8 mouse cellular contexts compared by ENCODE assay signal in genomic region chr11:6417490-6417889, GRCm38 (mm10). TPM values are rescaled to one million over a fixed set of nuclear protein-coding genes. Genes with fewer than 3 reads are reported as not detected.
DNase-seq lines count a peak whose midpoint lies in the region; ATAC-seq and TF ChIP-seq lines count a peak whose summit lies in the region.

No protein-coding gene starts in this region.

- no peak for ATAC-seq in kidney, embryonic 16.5 days (ENCODE audit: low FRiP score, low TSS enrichment)
- ATAC-seq in embryonic facial prominence, embryonic 12.5 days (ENCODE audit: insufficient number of reproducible peaks, insufficient read depth, low FRiP score, low TSS enrichment), result no peak
- ATAC-seq in intestine, embryonic 15.5 days, result no peak
- no peak for ATAC-seq in midbrain, postnatal 0 days (ENCODE audit: low FRiP score)

- peak overlapping the region; percentile 96 for H3K4me2 ChIP-seq in kidney, embryonic 16.5 days (replicated peaks; ENCODE audit: low read depth, low read length)
- H3K4me2 ChIP-seq in embryonic facial prominence, embryonic 12.5 days (replicated peaks), result peak overlapping the region; percentile 94
- peak overlapping the region; percentile 89 for H3K4me2 ChIP-seq in intestine, embryonic 15.5 days (replicated peaks)
- H3K4me2 ChIP-seq in midbrain, postnatal 0 days (ENCODE audit: low read depth, low read length, poor library complexity, severe bottlenecking), result peak overlapping the region; percentile 71

- H3K9ac ChIP-seq in kidney, embryonic 16.5 days (replicated peaks; ENCODE audit: low read length), result peak overlapping the region; percentile 18; the same call in 1 of the 2 replicates
- H3K9ac ChIP-seq in embryonic facial prominence, embryonic 12.5 days, result peak overlapping the region; percentile 96
- H3K9ac ChIP-seq in intestine, embryonic 15.5 days, result peak overlapping the region; percentile 96
- H3K9ac ChIP-seq in midbrain, postnatal 0 days (replicated peaks; ENCODE audit: low read length, poor library complexity, severe bottlenecking), result no peak overlapping the region

- DNase-seq in kidney, adult 18-20 months, result no peak
- DNase-seq in midbrain, postnatal 0 days (ENCODE audit: low spot score), result no peak
- no peak for DNase-seq in cerebellum, adult 2 months
- DNase-seq in urinary bladder, postnatal 10 days (ENCODE audit: low spot score), result no peak
- no peak for DNase-seq in kidney, postnatal 14 days

- no peak for TF ChIP-seq CTCF in midbrain, postnatal 0 days (IDR thresholded peaks at IDR 0.05)
- no peak for TF ChIP-seq CTCF in cerebellum, adult 2 months (IDR thresholded peaks at IDR 0.05; ENCODE audit: borderline replicate concordance, insufficient read depth, low read depth, low read length)

- H3K36me3 ChIP-seq in kidney, embryonic 16.5 days (ENCODE audit: insufficient read depth, low read length), result peaks cover 25% of the 10 kb centered on the region
- H3K36me3 ChIP-seq in embryonic facial prominence, embryonic 12.5 days, result peaks cover 28% of the 10 kb centered on the region
- peaks cover 14% of the 10 kb centered on the region for H3K36me3 ChIP-seq in intestine, embryonic 15.5 days
- peaks cover 19% of the 10 kb centered on the region for H3K36me3 ChIP-seq in midbrain, postnatal 0 days (ENCODE audit: insufficient read depth, low read length)

- peak overlapping the region; percentile 100 for H3K4me3 ChIP-seq in kidney, embryonic 16.5 days (ENCODE audit: low read length)
- H3K4me3 ChIP-seq in embryonic facial prominence, embryonic 12.5 days, result peak overlapping the region; percentile 76
- H3K4me3 ChIP-seq in intestine, embryonic 15.5 days (replicated peaks), result peak overlapping the region; percentile 89
- peak overlapping the region; percentile 91 for H3K4me3 ChIP-seq in midbrain, postnatal 0 days (ENCODE audit: low read depth, low read length)
- H3K4me3 ChIP-seq in cerebellum, adult 2 months (replicated peaks; ENCODE audit: insufficient read depth, low read depth, low read length), result no peak overlapping the region

- H3K27me3 ChIP-seq in kidney, embryonic 16.5 days (ENCODE audit: insufficient read depth, low read length), result no peaks in the 10 kb centered on the region
- H3K27me3 ChIP-seq in embryonic facial prominence, embryonic 12.5 days, result no peaks in the 10 kb centered on the region
- H3K27me3 ChIP-seq in intestine, embryonic 15.5 days (replicated peaks), result no peaks in the 10 kb centered on the region
- no peaks in the 10 kb centered on the region for H3K27me3 ChIP-seq in midbrain, postnatal 0 days (ENCODE audit: insufficient read depth, low read length)
- no peaks in the 10 kb centered on the region for H3K27me3 ChIP-seq in cerebellum, adult 2 months (ENCODE audit: control insufficient read depth, insufficient read depth, low read length)

- TF ChIP-seq POLR2A in cerebellum, adult 2 months (IDR thresholded peaks at IDR 0.05; ENCODE audit: borderline replicate concordance, insufficient read depth, low read length), result no peak

- H3K4me1 ChIP-seq in kidney, embryonic 16.5 days (ENCODE audit: insufficient read depth, low read length), result peaks cover 22% of the 10 kb centered on the region
- peaks cover 21% of the 10 kb centered on the region for H3K4me1 ChIP-seq in embryonic facial prominence, embryonic 12.5 days
- H3K4me1 ChIP-seq in intestine, embryonic 15.5 days (replicated peaks), result peaks cover 10% of the 10 kb centered on the region; the same call in 1 of the 2 replicates
- peaks cover 13% of the 10 kb centered on the region for H3K4me1 ChIP-seq in midbrain, postnatal 0 days (ENCODE audit: insufficient read depth, low read length)
- peaks cover 5% of the 10 kb centered on the region; the same call in 1 of the 2 replicates for H3K4me1 ChIP-seq in cerebellum, adult 2 months (ENCODE audit: control insufficient read depth, insufficient read depth, low read length)

- no peak overlapping the region for H3K27ac ChIP-seq in kidney, embryonic 16.5 days (ENCODE audit: low read length)
- H3K27ac ChIP-seq in embryonic facial prominence, embryonic 12.5 days, result no peak overlapping the region
- no peak overlapping the region for H3K27ac ChIP-seq in intestine, embryonic 15.5 days
- H3K27ac ChIP-seq in midbrain, postnatal 0 days (ENCODE audit: low read depth, low read length), result no peak overlapping the region
- no peak overlapping the region for H3K27ac ChIP-seq in cerebellum, adult 2 months (ENCODE audit: insufficient read depth, low read length)

- no peaks in the 10 kb centered on the region for H3K9me3 ChIP-seq in kidney, embryonic 16.5 days (ENCODE audit: low read length)
- no peaks in the 10 kb centered on the region for H3K9me3 ChIP-seq in embryonic facial prominence, embryonic 12.5 days
- H3K9me3 ChIP-seq in intestine, embryonic 15.5 days, result no peaks in the 10 kb centered on the region
- no peaks in the 10 kb centered on the region for H3K9me3 ChIP-seq in midbrain, postnatal 0 days (ENCODE audit: low read length)

RNA-seq across cellular contexts. Expression of gene Ppia, which starts 2.2 kb away (rescaled TPM):
- 4,884 and 4,942 TPM in 2 replicates for polyA plus RNA-seq in kidney, embryonic 16.5 days (2015; fragmentation: Nextera tagmentation; extraction: Ambion mirVana)
- 5,090 and 5,096 TPM in 2 replicates for polyA plus RNA-seq in embryonic facial prominence, embryonic 12.5 days (2016; fragmentation: Nextera tagmentation; extraction: Ambion mirVana)
- 5,895 and 6,298 TPM in 2 replicates for polyA plus RNA-seq in intestine, embryonic 15.5 days (2015; fragmentation: Nextera tagmentation; extraction: Ambion mirVana)
- 2,296 and 2,489 TPM in 2 replicates for total RNA-seq in midbrain, postnatal 0 days (2014; rRNA removed)
- 5,099 and 5,106 TPM in 2 replicates for polyA plus RNA-seq in midbrain, postnatal 0 days (2015; fragmentation: Nextera tagmentation; extraction: Ambion mirVana)
- 2,288 and 2,321 TPM in 2 replicates for polyA plus RNA-seq in cerebellum, adult 2 months (2012; rRNA removed)

RNA-seq across cellular contexts. Expression of gene H2afv, which starts 26.8 kb away (rescaled TPM):
- 560 and 596 TPM in 2 replicates for polyA plus RNA-seq in kidney, embryonic 16.5 days (2015; fragmentation: Nextera tagmentation; extraction: Ambion mirVana)
- polyA plus RNA-seq in embryonic facial prominence, embryonic 12.5 days (2016; fragmentation: Nextera tagmentation; extraction: Ambion mirVana), result 693 and 728 TPM in 2 replicates
- 424 and 429 TPM in 2 replicates for polyA plus RNA-seq in intestine, embryonic 15.5 days (2015; fragmentation: Nextera tagmentation; extraction: Ambion mirVana)
- total RNA-seq in midbrain, postnatal 0 days (2014; rRNA removed), result 46.2 and 57.2 TPM in 2 replicates
- 133 and 142 TPM in 2 replicates for polyA plus RNA-seq in midbrain, postnatal 0 days (2015; fragmentation: Nextera tagmentation; extraction: Ambion mirVana)
- 106 and 107 TPM in 2 replicates for polyA plus RNA-seq in cerebellum, adult 2 months (2012; rRNA removed)

RNA-seq across cellular contexts. Expression of gene Zmiz2, which starts 28.6 kb away (rescaled TPM):
- 11.7 and 12.5 TPM in 2 replicates for polyA plus RNA-seq in kidney, embryonic 16.5 days (2015; fragmentation: Nextera tagmentation; extraction: Ambion mirVana)
- polyA plus RNA-seq in embryonic facial prominence, embryonic 12.5 days (2016; fragmentation: Nextera tagmentation; extraction: Ambion mirVana), result 11.9 and 12.5 TPM in 2 replicates
- polyA plus RNA-seq in intestine, embryonic 15.5 days (2015; fragmentation: Nextera tagmentation; extraction: Ambion mirVana), result 9.2 and 10.9 TPM in 2 replicates
- 139 and 153 TPM in 2 replicates for total RNA-seq in midbrain, postnatal 0 days (2014; rRNA removed)
- polyA plus RNA-seq in midbrain, postnatal 0 days (2015; fragmentation: Nextera tagmentation; extraction: Ambion mirVana), result 33.7 and 36.0 TPM in 2 replicates
- 90.4 and 92.2 TPM in 2 replicates for polyA plus RNA-seq in cerebellum, adult 2 months (2012; rRNA removed)

RNA-seq across cellular contexts. Expression of gene Purb, which starts 58.2 kb away (rescaled TPM):
- 24.8 and 30.1 TPM in 2 replicates for polyA plus RNA-seq in kidney, embryonic 16.5 days (2015; fragmentation: Nextera tagmentation; extraction: Ambion mirVana)
- 19.5 and 21.7 TPM in 2 replicates for polyA plus RNA-seq in embryonic facial prominence, embryonic 12.5 days (2016; fragmentation: Nextera tagmentation; extraction: Ambion mirVana)
- polyA plus RNA-seq in intestine, embryonic 15.5 days (2015; fragmentation: Nextera tagmentation; extraction: Ambion mirVana), result 26.6 and 28.8 TPM in 2 replicates
- total RNA-seq in midbrain, postnatal 0 days (2014; rRNA removed), result 38.0 and 45.1 TPM in 2 replicates
- 12.2 and 14.2 TPM in 2 replicates for polyA plus RNA-seq in midbrain, postnatal 0 days (2015; fragmentation: Nextera tagmentation; extraction: Ambion mirVana)
- polyA plus RNA-seq in cerebellum, adult 2 months (2012; rRNA removed), result 76.9 and 81.9 TPM in 2 replicates
